Mouse (Mus musculus) B cell, adult 67 days (primary cell): Measurements from ENCODE around the gene Pilrb1. TPM values are rescaled to one million over a fixed set of nuclear protein-coding genes. Genes with fewer than 3 reads are reported as not detected.

Experiments
- total RNA-seq, 2 experiments: library from RNA; stranded (reverse); gene quantifications; 4 replicates each; pipeline ENCODE4 v1.2.4; 2023

The Pilrb1 gene
- 1 to 10 TPM in 1 of 2 experiments, not detected in 1; 3.2 TPM for total RNA-seq

DNA sequence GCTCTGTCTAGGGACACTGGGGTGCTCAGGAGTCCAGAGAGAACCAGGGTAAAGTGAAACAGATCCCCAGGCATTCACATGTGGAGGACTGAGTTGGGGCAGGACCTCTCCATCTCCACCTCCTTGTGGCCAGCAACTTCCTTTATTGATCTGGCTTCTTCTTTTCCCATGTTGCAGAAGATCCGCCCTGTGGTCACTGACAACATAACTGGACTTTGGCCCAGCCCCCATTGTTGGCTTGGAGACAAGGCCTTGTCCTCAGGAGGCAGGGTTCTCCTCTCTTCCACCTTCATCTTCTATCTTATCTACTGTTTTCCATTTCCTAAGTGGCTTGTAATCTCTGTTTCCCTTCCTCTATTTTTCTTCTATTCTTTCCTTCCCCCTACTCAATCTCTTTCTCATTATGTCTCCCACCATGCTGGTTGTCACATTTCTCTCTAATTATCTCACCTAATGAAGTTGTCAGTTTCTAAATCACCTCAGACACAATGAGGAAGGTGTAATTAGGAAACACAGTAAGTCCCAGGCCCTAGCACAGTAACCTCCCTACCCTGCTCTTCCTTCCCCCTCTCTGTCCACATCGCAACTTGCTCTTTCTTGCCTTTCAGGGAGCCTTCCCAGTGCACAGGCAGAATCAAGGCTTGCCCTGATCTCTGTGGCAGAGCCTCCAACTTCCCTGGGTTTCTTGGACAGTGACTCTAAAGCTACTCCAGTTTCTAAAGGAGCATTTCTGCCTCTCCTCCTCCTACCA lies at the start of gene Pilrb1:
TSS of gene Pilrb1 (minus strand) at position 147 of the 751 bp plus-strand sequence.

DNA sequence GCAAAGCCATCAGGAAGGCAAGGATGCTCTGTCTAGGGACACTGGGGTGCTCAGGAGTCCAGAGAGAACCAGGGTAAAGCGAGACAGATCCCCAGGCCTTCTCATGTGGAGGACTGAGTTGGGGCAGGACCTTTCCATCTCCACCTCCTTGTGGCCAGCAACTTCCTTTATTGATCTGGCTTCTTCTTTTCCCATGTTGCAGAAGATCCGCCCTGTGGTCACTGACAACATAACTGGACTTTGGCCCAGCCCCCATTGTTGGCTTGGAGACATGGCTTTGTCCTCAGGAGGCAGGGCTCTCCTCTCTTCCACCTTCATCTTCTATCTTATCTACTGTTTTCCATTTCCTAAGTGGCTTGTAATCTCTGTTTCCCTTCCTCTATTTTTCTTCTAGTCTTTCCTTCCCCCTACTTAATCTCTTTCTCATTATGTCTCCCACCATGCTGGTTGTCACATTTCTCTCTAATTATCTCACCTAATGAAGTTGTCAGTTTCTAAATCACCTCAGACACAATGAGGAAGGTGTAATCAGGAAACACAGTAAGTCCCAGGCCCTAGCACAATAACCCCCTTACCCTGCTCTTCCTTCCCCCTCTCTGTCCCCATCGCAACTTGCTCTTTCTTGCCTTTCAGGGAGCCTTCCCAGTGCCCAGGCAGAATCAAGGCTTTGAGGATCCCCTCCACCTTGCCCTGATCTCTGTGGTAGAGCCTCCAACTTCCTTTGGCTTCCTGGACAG lies 13.9 kb upstream of the Pilrb1 start, which contains the start of gene Pilrb2:
TSS of gene Pilrb2 (minus strand) at position 172 of the 737 bp plus-strand sequence.

DNA sequence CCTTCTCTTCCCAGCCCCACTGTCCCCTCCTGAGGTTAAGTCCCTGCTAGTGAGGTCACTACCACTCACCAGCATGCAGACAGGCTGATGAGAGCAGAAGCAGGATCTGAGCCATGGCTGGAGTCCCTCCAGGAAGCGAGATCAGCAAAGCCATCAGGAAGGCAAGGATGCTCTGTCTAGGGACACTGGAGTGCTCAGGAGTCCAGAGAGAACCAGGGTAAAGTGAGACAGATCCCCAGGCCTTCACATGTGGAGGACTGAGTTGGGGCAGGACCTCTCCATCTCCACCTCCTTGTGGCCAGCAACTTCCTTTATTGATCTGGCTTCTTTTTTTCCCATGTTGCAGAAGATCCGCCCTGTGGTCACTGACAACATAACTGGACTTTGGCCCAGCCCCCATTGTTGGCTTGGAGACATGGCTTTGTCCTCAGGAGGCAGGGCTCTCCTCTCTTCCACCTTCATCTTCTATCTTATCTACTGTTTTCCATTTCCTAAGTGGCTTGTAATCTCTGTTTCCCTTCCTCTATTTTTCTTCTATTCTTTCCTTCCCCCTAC lies 21.9 kb downstream of the Pilrb1 start, which contains the start of gene Pilra:
TSS of gene Pilra (minus strand) at position 316 of the 555 bp plus-strand sequence.

Other genes starting within 250 kb of the Pilrb1 start
- gene Pcolce, start 244.3 kb downstream of the Pilrb1 start, total RNA-seq, result 1 to 10 TPM in 1 of 2 experiments, not detected in 1; 1.6 TPM
- gene Fbxo24, start 229.1 kb downstream of the Pilrb1 start, total RNA-seq, result under 1 TPM in 1 of 2 experiments, not detected in 1; 0.39 TPM
- 100 to 1,000 TPM; 216 to 222 TPM for gene Lrch4, start 229.0 kb downstream of the Pilrb1 start, total RNA-seq
- 10 to 100 TPM; 65.4 to 76.3 TPM for gene Gm20605, start 228.9 kb downstream of the Pilrb1 start, total RNA-seq
- gene Sap25, start 216.8 kb downstream of the Pilrb1 start, total RNA-seq, result 100 to 1,000 TPM; 113 to 123 TPM
- gene Irs3, start 212.4 kb downstream of the Pilrb1 start, total RNA-seq, result not detected
- gene Agfg2, start 173.4 kb downstream of the Pilrb1 start, total RNA-seq, result 10 to 100 TPM; 17.9 to 21.4 TPM
- under 1 TPM; 0.21 to 0.78 TPM for gene Nyap1, start 116.5 kb downstream of the Pilrb1 start, total RNA-seq
- gene Tsc22d4, start 112.4 kb downstream of the Pilrb1 start, total RNA-seq, result 100 to 1,000 TPM; 233 to 247 TPM
- 10 to 100 TPM; 26.7 to 28.6 TPM for gene Ppp1r35, start 79.3 kb downstream of the Pilrb1 start, total RNA-seq
- gene Mepce, start 70.5 kb downstream of the Pilrb1 start, total RNA-seq, result 10 to 100 TPM; 76.0 to 99.8 TPM
- gene Zcwpw1, start 70.3 kb downstream of the Pilrb1 start, total RNA-seq, result 10 to 100 TPM; 21.1 to 23.3 TPM
- 1 to 10 TPM; 2.1 to 2.2 TPM for gene Pilra, start 21.8 kb downstream of the Pilrb1 start, total RNA-seq
- 1 to 10 TPM in 1 of 2 experiments, not detected in 1; 1.1 TPM for gene Pilrb2, start 13.7 kb upstream of the Pilrb1 start, total RNA-seq
- not detected for gene Cyp3a13, start 63.5 kb upstream of the Pilrb1 start, total RNA-seq
- gene Gjc3, start 105.0 kb upstream of the Pilrb1 start, total RNA-seq, result not detected
- gene Azgp1, start 123.4 kb upstream of the Pilrb1 start, total RNA-seq, result not detected
- not detected for gene Smok3a, start 163.2 kb upstream of the Pilrb1 start, total RNA-seq
- not detected for gene Smok3b, start 163.3 kb upstream of the Pilrb1 start, total RNA-seq
- not detected for gene Smok3c, start 195.1 kb upstream of the Pilrb1 start, total RNA-seq
- gene Zkscan1, start 227.0 kb upstream of the Pilrb1 start, total RNA-seq, result 10 to 100 TPM; 16.3 to 21.6 TPM